Mouse (Mus musculus): ENCODE measurements at regions not wholly inside any gene's neighbourhood (a gene's known extent, or its start where the extent isn't known, plus 50 kb on each side); places are given as distances from the start of the nearest gene placed in this dataset.

GRCm38 (mm10) chr16:49965528-49966250, 165.4 kb downstream of the Cd47 start:
- ATAC-seq (ENCODE audit: low FRiP score), result 0 out of 2 replicates have a peak, but pooled peaks have one; percentile 38
- WGBS, result 33% methylated on average over 7 of the region's 7 CpGs
- Histone ChIP-seq H3K36me3 (no peaks in the 10 kb centered on the region), H3K9me3 (no peaks in the 10 kb centered on the region), H3K4me1 (replicated peaks) (peaks cover 25% of the 10 kb centered on the region), H3K27ac (no peak overlapping the region), H3K27me3 (no peaks in the 10 kb centered on the region), H3K4me2 (no peak overlapping the region), H3K9ac (no peak overlapping the region), H3K4me3 (no peak overlapping the region)

GRCm38 (mm10) chr16:49966251-49966588, 165.9 kb downstream of the Cd47 start:
- WGBS, result 73% methylated on average over 2 of the region's 2 CpGs
- H3K9me3 ChIP-seq, result no peaks in the 10 kb centered on the region
- H3K4me1 ChIP-seq (replicated peaks), result peaks cover 25% of the 10 kb centered on the region
- H3K27ac ChIP-seq, result no peak overlapping the region
- H3K36me3 ChIP-seq, result no peaks in the 10 kb centered on the region
- no peak overlapping the region for H3K4me3 ChIP-seq
- no peak overlapping the region for H3K4me2 ChIP-seq
- H3K27me3 ChIP-seq, result no peaks in the 10 kb centered on the region
- ATAC-seq (ENCODE audit: low FRiP score), result no peak
- no peak overlapping the region for H3K9ac ChIP-seq

GRCm38 (mm10) chr16:49967110-49967509, 166.8 kb downstream of the Cd47 start:
- H3K27me3 ChIP-seq, result no peaks in the 10 kb centered on the region
- H3K4me3 ChIP-seq, result no peak overlapping the region
- WGBS, result 87% methylated on average over 7 of the region's 7 CpGs
- H3K9me3 ChIP-seq, result no peaks in the 10 kb centered on the region
- no peak for ATAC-seq (ENCODE audit: low FRiP score)
- peaks cover 25% of the 10 kb centered on the region for H3K4me1 ChIP-seq (replicated peaks)
- H3K9ac ChIP-seq, result no peak overlapping the region
- no peaks in the 10 kb centered on the region for H3K36me3 ChIP-seq
- H3K27ac ChIP-seq, result no peak overlapping the region
- no peak overlapping the region for H3K4me2 ChIP-seq

- peaks cover 25% of the 10 kb centered on the region for H3K4me1 ChIP-seq (replicated peaks)
- H3K36me3 ChIP-seq, result no peaks in the 10 kb centered on the region
- H3K27ac ChIP-seq, result no peak overlapping the region
- no peak overlapping the region for H3K4me3 ChIP-seq
- H3K27me3 ChIP-seq, result no peaks in the 10 kb centered on the region
- no peak for ATAC-seq (ENCODE audit: low FRiP score)
- 83% methylated on average over 4 of the region's 4 CpGs for WGBS
- H3K9ac ChIP-seq, result no peak overlapping the region
- no peak overlapping the region for H3K4me2 ChIP-seq
- no peaks in the 10 kb centered on the region for H3K9me3 ChIP-seq
Measured at GRCm38 (mm10) chr16:49968291-49968870, 168.0 kb downstream of the Cd47 start.

- Histone ChIP-seq H3K4me2 (no peak overlapping the region), H3K9me3 (no peaks in the 10 kb centered on the region), H3K27ac (no peak overlapping the region), H3K27me3 (no peaks in the 10 kb centered on the region), H3K4me3 (no peak overlapping the region), H3K4me1 (replicated peaks) (peaks cover 22% of the 10 kb centered on the region), H3K36me3 (no peaks in the 10 kb centered on the region), H3K9ac (no peak overlapping the region)
- ATAC-seq (ENCODE audit: low FRiP score), result no peak
- 95% methylated on average over 4 of the region's 4 CpGs for WGBS
Measured at GRCm38 (mm10) chr16:49969035-49969434, 168.7 kb downstream of the Cd47 start.

GRCm38 (mm10) chr16:49969693-49970296, 169.5 kb downstream of the Cd47 start:
- ATAC-seq (ENCODE audit: low FRiP score), result no peak
- WGBS, result 97% methylated on average over 2 of the region's 2 CpGs

GRCm38 (mm10) chr16:49970297-49970804, 170.0 kb downstream of the Cd47 start:
- no peak overlapping the region for H3K4me2 ChIP-seq
- no peaks in the 10 kb centered on the region for H3K27me3 ChIP-seq
- H3K4me1 ChIP-seq (replicated peaks), result peaks cover 9% of the 10 kb centered on the region
- 85% methylated on average over 2 of the region's 2 CpGs for WGBS
- no peak overlapping the region for H3K9ac ChIP-seq
- H3K36me3 ChIP-seq, result no peaks in the 10 kb centered on the region
- ATAC-seq (ENCODE audit: low FRiP score), result no peak
- no peak overlapping the region for H3K4me3 ChIP-seq
- no peaks in the 10 kb centered on the region for H3K9me3 ChIP-seq
- no peak overlapping the region for H3K27ac ChIP-seq

More at GRCm38 (mm10) chr16:49969693-49970296, 169.5 kb downstream of the Cd47 start:
- Histone ChIP-seq H3K4me2 (no peak overlapping the region), H3K4me1 (replicated peaks) (peaks cover 14% of the 10 kb centered on the region), H3K4me3 (no peak overlapping the region), H3K27ac (no peak overlapping the region), H3K36me3 (no peaks in the 10 kb centered on the region), H3K27me3 (no peaks in the 10 kb centered on the region), H3K9ac (no peak overlapping the region), H3K9me3 (no peaks in the 10 kb centered on the region)

GRCm38 (mm10) chr16:49971141-49971555, 170.8 kb downstream of the Cd47 start:
- no peak overlapping the region for H3K4me3 ChIP-seq
- no peak overlapping the region for H3K9ac ChIP-seq
- H3K4me2 ChIP-seq, result no peak overlapping the region
- no peaks in the 10 kb centered on the region for H3K9me3 ChIP-seq
- no peaks in the 10 kb centered on the region for H3K27me3 ChIP-seq
- H3K4me1 ChIP-seq (replicated peaks), result peaks cover under 1% of the 10 kb centered on the region; the same call in 1 of the 2 replicates
- WGBS, result 95% methylated on average over 3 of the region's 3 CpGs
- H3K36me3 ChIP-seq, result no peaks in the 10 kb centered on the region
- no peak for ATAC-seq (ENCODE audit: low FRiP score)
- no peak overlapping the region for H3K27ac ChIP-seq

- WGBS, result 86% methylated on average over 2 of the region's 2 CpGs
- ATAC-seq (ENCODE audit: low FRiP score), result no peak
- H3K4me2 ChIP-seq, result no peak overlapping the region
- no peaks in the 10 kb centered on the region for H3K9me3 ChIP-seq
- H3K4me3 ChIP-seq, result no peak overlapping the region
- H3K9ac ChIP-seq, result no peak overlapping the region
- H3K4me1 ChIP-seq (replicated peaks), result 0 out of 2 replicates have a peak, but pooled peaks cover 6% of the 10 kb centered on the region
- H3K27me3 ChIP-seq, result no peaks in the 10 kb centered on the region
- no peaks in the 10 kb centered on the region for H3K36me3 ChIP-seq
- H3K27ac ChIP-seq, result no peak overlapping the region
Measured at GRCm38 (mm10) chr16:49977276-49977675, 176.9 kb downstream of the Cd47 start.

- Histone ChIP-seq H3K27me3 (no peaks in the 10 kb centered on the region), H3K27ac (no peak overlapping the region), H3K9ac (no peak overlapping the region), H3K36me3 (no peaks in the 10 kb centered on the region), H3K4me3 (no peak overlapping the region), H3K4me2 (no peak overlapping the region), H3K4me1 (replicated peaks) (0 out of 2 replicates have a peak, but pooled peaks cover 6% of the 10 kb centered on the region), H3K9me3 (no peaks in the 10 kb centered on the region)
- no peak for ATAC-seq (ENCODE audit: low FRiP score)
- WGBS, result 92% methylated on average over 4 of the region's 4 CpGs
Measured at GRCm38 (mm10) chr16:49979426-49979940, 179.2 kb downstream of the Cd47 start.

GRCm38 (mm10) chr16:49980178-49980646, 179.9 kb downstream of the Cd47 start:
- H3K9me3 ChIP-seq, result no peaks in the 10 kb centered on the region
- peaks cover 8% of the 10 kb centered on the region for H3K4me1 ChIP-seq (replicated peaks)
- ATAC-seq (ENCODE audit: low FRiP score), result peak; percentile 44; the same call in 1 of the 2 replicates
- no peaks in the 10 kb centered on the region for H3K36me3 ChIP-seq
- no peaks in the 10 kb centered on the region for H3K27me3 ChIP-seq
- no peak overlapping the region for H3K27ac ChIP-seq
- H3K9ac ChIP-seq, result no peak overlapping the region
- no peak overlapping the region for H3K4me3 ChIP-seq
- WGBS, result 38% methylated on average over 10 of the region's 10 CpGs
- no peak overlapping the region for H3K4me2 ChIP-seq

GRCm38 (mm10) chr16:49982180-49982579, 181.8 kb downstream of the Cd47 start:
- 66% methylated on average over 4 of the region's 4 CpGs for WGBS
- Histone ChIP-seq H3K27ac (no peak overlapping the region), H3K9ac (no peak overlapping the region), H3K9me3 (no peaks in the 10 kb centered on the region), H3K4me3 (no peak overlapping the region), H3K4me1 (replicated peaks) (peaks cover 16% of the 10 kb centered on the region), H3K36me3 (no peaks in the 10 kb centered on the region), H3K27me3 (no peaks in the 10 kb centered on the region), H3K4me2 (no peak overlapping the region)
- ATAC-seq (ENCODE audit: low FRiP score), result 0 out of 2 replicates have a peak, but pooled peaks have one; percentile 34

Data from hindbrain, embryonic 13.5 days (tissue).